Mouse (Mus musculus) liver, embryonic 14.5 days (tissue): ENCODE measurements at regions not wholly inside any gene's neighbourhood (a gene's known extent, or its start where the extent isn't known, plus 50 kb on each side); places are given as distances from the start of the nearest gene placed in this dataset.

Experiments used
- ATAC-seq: fragments of 200-750 bp; cut with Nextera tagmentation; 2 replicates; pipeline ENCODE4 v1.8.0; 2017; ENCODE audit warnings: moderate number of reproducible peaks, mild to moderate bottlenecking, moderate library complexity; ENCODE audit not compliant: insufficient read depth
- DNase-seq, 3 experiments: peaks; one replicate each; pipeline ENCODE4 v3.0.0-alpha.2; 2012 to 2013; ENCODE audit warnings: low read depth in 3 of 3, low spot score in 3 of 3
- H3K27ac ChIP-seq: fragments of 300-500 bp; sonication (generic); 2 replicates; pipeline ENCODE4 v1.5.1; 2014; ENCODE audit warnings: moderate library complexity, mild to moderate bottlenecking, control low read depth, inconsistent platforms
- H3K27me3 ChIP-seq: fragments of 300-500 bp; sonication (generic); 2 replicates; pipeline ENCODE4 v1.6.1; 2014; ENCODE audit warnings: mild to moderate bottlenecking, low read length, moderate library complexity; ENCODE audit not compliant: control insufficient read depth, insufficient read depth
- H3K36me3 ChIP-seq: fragments of 300-500 bp; sonication (generic); replicated peaks from 2 replicates; pipeline ENCODE4 v1.6.1; 2014; ENCODE audit warnings: low read depth; ENCODE audit not compliant: control insufficient read depth, insufficient read depth
- H3K4me1 ChIP-seq, 2 experiments: fragments of 200-500 bp in 1 of 2; fragments of 300-500 bp in 1 of 2; sonication (generic) in 1 of 2; replicated peaks; 2 replicates each; pipeline ENCODE4 v1.6.1; 2012 to 2014; ENCODE audit warnings: antibody characterized with exemption in 1 of 2, inconsistent platforms in 1 of 2, low read length in 1 of 2; ENCODE audit not compliant: control insufficient read depth in 2 of 2, insufficient read depth in 2 of 2
- H3K4me2 ChIP-seq: fragments of 300-500 bp; sonication (generic); 2 replicates; pipeline ENCODE4 v1.6.1; 2014; ENCODE audit warnings: low read depth, mild to moderate bottlenecking, control low read depth, moderate library complexity
- H3K4me3 ChIP-seq, 2 experiments: fragments of 200-500 bp in 1 of 2; fragments of 300-500 bp in 1 of 2; sonication (generic) in 1 of 2; 2 replicates each; pipeline ENCODE4 v1.5.1; 2012 to 2014; ENCODE audit warnings: low read depth in 2 of 2, low read length in 2 of 2, mild to moderate bottlenecking in 2 of 2, control low read depth in 1 of 2, inconsistent platforms in 1 of 2, moderate library complexity in 1 of 2; ENCODE audit not compliant: insufficient read depth in 1 of 2
- H3K9ac ChIP-seq: fragments of 300-500 bp; sonication (generic); replicated peaks from 2 replicates; pipeline ENCODE4 v1.6.1; 2014; ENCODE audit warnings: mild to moderate bottlenecking, control low read depth, moderate library complexity
- H3K9me3 ChIP-seq: fragments of 300-500 bp; sonication (generic); 2 replicates; pipeline ENCODE4 v1.6.1; 2016; ENCODE audit warnings: low read length, mixed read lengths; ENCODE audit not compliant: control insufficient read depth
- CTCF ChIP-seq: IDR thresholded peaks from 2 replicates; pipeline ENCODE4 v1.5.1; 2016; ENCODE audit warnings: antibody characterized with exemption, low read depth, control low read depth
- EP300 ChIP-seq: IDR thresholded peaks from 2 replicates; pipeline ENCODE4 v1.6.1; 2016; ENCODE audit warnings: antibody characterized with exemption, low read depth
- WGBS: fragments of 180-500 bp; shearing (Covaris S2); extraction: QIAGEN DNeasy Blood & Tissue Kit; methylation state at CpG from one replicate; pipeline ENCODE4 v1.1.7; 2014; ENCODE audit not compliant: insufficient replicate concordance; 5-methylcytosine and 5-hydroxymethylcytosine counted together

- Histone ChIP-seq H3K4me2 (no peak overlapping the region), H3K27me3 (no peaks in the 10 kb centered on the region), H3K9ac (no peak overlapping the region), H3K27ac (no peak overlapping the region), H3K4me3 (no peak overlapping the region), H3K9me3 (no peaks in the 10 kb centered on the region), H3K4me1 (no peaks in the 10 kb centered on the region), H3K36me3 (no peaks in the 10 kb centered on the region)
- ATAC-seq (no peak), DNase-seq (no peak)
- 59% methylated on average over 10 of the region's 10 CpGs for WGBS
- no peak for TF ChIP-seq EP300
- no peak for TF ChIP-seq CTCF
Measured at GRCm38 (mm10) chr3:119894035-119894434, 109.8 kb upstream of the Ptbp2 start.

- Histone ChIP-seq H3K27me3 (no peaks in the 10 kb centered on the region), H3K27ac (no peak overlapping the region), H3K4me3 (no peak overlapping the region), H3K4me2 (no peak overlapping the region), H3K9me3 (no peaks in the 10 kb centered on the region), H3K4me1 (no peaks in the 10 kb centered on the region), H3K36me3 (no peaks in the 10 kb centered on the region), H3K9ac (no peak overlapping the region)
- WGBS = 28% methylated on average over 20 of the region's 20 CpGs
- TF ChIP-seq CTCF (no peak), EP300 (no peak)
- ATAC-seq (no peak), DNase-seq (no peak)
Measured at GRCm38 (mm10) chr3:119893165-119893910, 109.1 kb upstream of the Ptbp2 start.

GRCm38 (mm10) chr3:119892533-119893164 lies 108.4 kb upstream of the Ptbp2 start:
- H3K36me3 ChIP-seq = no peaks in the 10 kb centered on the region
- no peaks in the 10 kb centered on the region for H3K4me1 ChIP-seq
- H3K27ac ChIP-seq = no peak overlapping the region
- H3K27me3 ChIP-seq = no peaks in the 10 kb centered on the region
- ATAC-seq (no peak), DNase-seq (no peak)
- no peak for TF ChIP-seq CTCF
- H3K9ac ChIP-seq = no peak overlapping the region
- no peak overlapping the region for H3K4me2 ChIP-seq
- H3K9me3 ChIP-seq = no peaks in the 10 kb centered on the region
- WGBS = 78% methylated on average over 9 of the region's 9 CpGs
- H3K4me3 ChIP-seq = no peak overlapping the region

- Histone ChIP-seq H3K27me3 (no peaks in the 10 kb centered on the region), H3K4me3 (no peak overlapping the region), H3K4me2 (no peak overlapping the region), H3K36me3 (no peaks in the 10 kb centered on the region), H3K9ac (no peak overlapping the region), H3K27ac (no peak overlapping the region), H3K4me1 (no peaks in the 10 kb centered on the region), H3K9me3 (no peaks in the 10 kb centered on the region)
- ATAC-seq = no peak
- TF ChIP-seq CTCF (no peak), EP300 (no peak)
- DNase-seq = no peak
- WGBS = 58% methylated on average over 4 of the region's 4 CpGs
Measured at GRCm38 (mm10) chr3:119890911-119891310, 106.6 kb upstream of the Ptbp2 start.

GRCm38 (mm10) chr3:119888487-119888886 lies 104.2 kb upstream of the Ptbp2 start:
- no peak for ATAC-seq

More at GRCm38 (mm10) chr3:119888487-119888886, 104.2 kb upstream of the Ptbp2 start:
- Histone ChIP-seq H3K36me3 (no peaks in the 10 kb centered on the region), H3K9me3 (no peaks in the 10 kb centered on the region), H3K27ac (no peak overlapping the region), H3K4me2 (no peak overlapping the region), H3K27me3 (no peaks in the 10 kb centered on the region), H3K4me1 (no peaks in the 10 kb centered on the region), H3K9ac (no peak overlapping the region), H3K4me3 (no peak overlapping the region)
- TF ChIP-seq CTCF = no peak
- TF ChIP-seq EP300 = no peak
- no peak for DNase-seq
- 65% methylated on average over 3 of the region's 3 CpGs for WGBS
